Mouse (Mus musculus) lung, postnatal 0 days (tissue): ENCODE measurements around the gene Nme7. TPM values are rescaled to one million over a fixed set of nuclear protein-coding genes. Genes with fewer than 3 reads are reported as not detected.

Experiments
- ATAC-seq: fragments of 200-750 bp; cut with Nextera tagmentation; 2 replicates; pipeline ENCODE4 v1.8.0; 2017; ENCODE audit warnings: moderate library complexity
- DNase-seq: peaks from one replicate; pipeline ENCODE4 v3.0.0-alpha.2; 2016; ENCODE audit warnings: low spot score
- H3K27ac ChIP-seq: fragments of 300-500 bp; sonication (generic); 2 replicates; pipeline ENCODE4 v1.5.1; 2014; ENCODE audit warnings: antibody characterized with exemption, mild to moderate bottlenecking, low read length, mixed read lengths
- H3K27me3 ChIP-seq: fragments of 300-500 bp; sonication (generic); replicated peaks from 2 replicates; pipeline ENCODE4 v1.6.1; 2014; ENCODE audit warnings: low read length, mixed read lengths; ENCODE audit not compliant: insufficient read depth
- H3K36me3 ChIP-seq: fragments of 300-500 bp; sonication (generic); 2 replicates; pipeline ENCODE4 v1.6.1; 2014; ENCODE audit warnings: low read length, mixed read lengths; ENCODE audit not compliant: insufficient read depth
- H3K4me1 ChIP-seq: fragments of 300-500 bp; sonication (generic); 2 replicates; pipeline ENCODE4 v1.6.1; 2014; ENCODE audit warnings: antibody characterized with exemption, low read depth, low read length, mixed read lengths; ENCODE audit not compliant: insufficient read depth
- H3K4me2 ChIP-seq: fragments of 300-500 bp; sonication (generic); replicated peaks from 2 replicates; pipeline ENCODE4 v1.6.1; 2014; ENCODE audit warnings: low read depth, mild to moderate bottlenecking, low read length, moderate library complexity, mixed read lengths
- H3K4me3 ChIP-seq: fragments of 300-500 bp; sonication (generic); 2 replicates; pipeline ENCODE4 v1.5.1; 2014; ENCODE audit warnings: low read depth, low read length
- H3K9ac ChIP-seq: fragments of 300-500 bp; sonication (generic); replicated peaks from 2 replicates; pipeline ENCODE4 v1.6.1; 2014; ENCODE audit warnings: low read depth, mild to moderate bottlenecking
- H3K9me3 ChIP-seq: fragments of 300-500 bp; sonication (generic); 2 replicates; pipeline ENCODE4 v1.6.1; 2016; ENCODE audit warnings: low read length, mixed read lengths
- CTCF ChIP-seq: IDR thresholded peaks from 2 replicates; pipeline ENCODE4 v1.5.1; 2016; ENCODE audit warnings: antibody characterized with exemption, mild to moderate bottlenecking
- EP300 ChIP-seq: IDR thresholded peaks from 2 replicates; pipeline ENCODE4 v1.6.1; 2016; ENCODE audit warnings: antibody characterized with exemption, mild to moderate bottlenecking, control low read depth
- WGBS: fragments of 180-500 bp; shearing (Covaris S2); extraction: QIAGEN DNeasy Blood & Tissue Kit; methylation state at CpG from one replicate; pipeline ENCODE4 v1.1.7; 2014; 5-methylcytosine and 5-hydroxymethylcytosine counted together
- polyA plus RNA-seq: library from polyadenylated mRNA; unstranded; fragments of >200 nt; fragmentation: Nextera tagmentation; extraction: Ambion mirVana; gene quantifications from 2 replicates; pipeline ENCODE4 v1.2.1, GENCODE M21; 2015

The Nme7 gene
- polyA plus RNA-seq, 1 experiment from 2014 or later, result 17.7 TPM

- H3K9me3 ChIP-seq, result no peaks in the 10 kb centered on the region
- H3K4me3 ChIP-seq, result peak overlapping the region; percentile 77
- H3K36me3 ChIP-seq, result no peaks in the 10 kb centered on the region
- TF ChIP-seq EP300 (peak; percentile 24; the same call in 1 of the 2 replicates), CTCF (no peak)
- 0 out of 2 replicates have a peak, but pooled peaks cover 3% of the 10 kb centered on the region for H3K27me3 ChIP-seq
- H3K4me1 ChIP-seq, result no peaks in the 10 kb centered on the region; the same call in 1 of the 2 replicates
- DNase-seq (peak; percentile 58), ATAC-seq (no peak)
- 44% methylated on average over 12 of the region's 12 CpGs for WGBS
- H3K4me2 ChIP-seq, result peak overlapping the region; percentile 72
- H3K27ac ChIP-seq, result peak overlapping the region; percentile 97
- no peak overlapping the region for H3K9ac ChIP-seq
Observed at GRCm38 (mm10) chr1:164459127-164459905, 155.4 kb downstream of the Nme7 start.

GRCm38 (mm10) chr1:164460921-164461697, 157.2 kb downstream of the Nme7 start:
- Histone ChIP-seq H3K36me3 (no peaks in the 10 kb centered on the region), H3K27me3 (0 out of 2 replicates have a peak, but pooled peaks cover 3% of the 10 kb centered on the region), H3K27ac (peak overlapping the region; percentile 60), H3K4me3 (no peak overlapping the region), H3K4me1 (no peaks in the 10 kb centered on the region), H3K9ac (no peak overlapping the region), H3K4me2 (peak overlapping the region; percentile 14; the same call in 1 of the 2 replicates), H3K9me3 (no peaks in the 10 kb centered on the region)
- DNase-seq (peak; percentile 86), ATAC-seq (peak; percentile 47)
- TF ChIP-seq CTCF (no peak), EP300 (peak; percentile 92)
- 44% methylated on average over 13 of the region's 13 CpGs for WGBS

GRCm38 (mm10) chr1:164461726-164462125, 157.8 kb downstream of the Nme7 start:
- TF ChIP-seq CTCF (no peak), EP300 (no peak)
- H3K27me3 ChIP-seq, result 0 out of 2 replicates have a peak, but pooled peaks cover 3% of the 10 kb centered on the region
- H3K27ac ChIP-seq, result peak overlapping the region; percentile 60; the same call in 1 of the 2 replicates
- ATAC-seq (peak; percentile 24), DNase-seq (peak; percentile 85)
- 29% methylated on average over 10 of the region's 10 CpGs for WGBS
- H3K4me3 ChIP-seq, result no peak overlapping the region
- H3K4me2 ChIP-seq, result peak overlapping the region; percentile 14; the same call in 1 of the 2 replicates
- H3K36me3 ChIP-seq, result no peaks in the 10 kb centered on the region
- no peak overlapping the region for H3K9ac ChIP-seq
- H3K4me1 ChIP-seq, result no peaks in the 10 kb centered on the region
- H3K9me3 ChIP-seq, result no peaks in the 10 kb centered on the region

GRCm38 (mm10) chr1:164467406-164467805, 163.5 kb downstream of the Nme7 start:
- Histone ChIP-seq H3K9ac (no peak overlapping the region), H3K36me3 (no peaks in the 10 kb centered on the region), H3K9me3 (no peaks in the 10 kb centered on the region), H3K27ac (no peak overlapping the region), H3K27me3 (no peaks in the 10 kb centered on the region), H3K4me2 (no peak overlapping the region), H3K4me1 (no peaks in the 10 kb centered on the region), H3K4me3 (no peak overlapping the region)
- 77% methylated on average over 10 of the region's 10 CpGs for WGBS
- TF ChIP-seq CTCF, result no peak
- no peak for TF ChIP-seq EP300
- DNase-seq, result no peak
- ATAC-seq, result no peak

- no peaks in the 10 kb centered on the region for H3K9me3 ChIP-seq
- no peak overlapping the region for H3K9ac ChIP-seq
- DNase-seq (no peak), ATAC-seq (no peak)
- no peaks in the 10 kb centered on the region for H3K36me3 ChIP-seq
- H3K4me1 ChIP-seq, result no peaks in the 10 kb centered on the region
- no peak overlapping the region for H3K27ac ChIP-seq
- H3K4me2 ChIP-seq, result no peak overlapping the region
- TF ChIP-seq EP300 (no peak), CTCF (no peak)
- WGBS, result 76% methylated on average over 8 of the region's 8 CpGs
- H3K4me3 ChIP-seq, result no peak overlapping the region
- no peaks in the 10 kb centered on the region for H3K27me3 ChIP-seq
Observed at GRCm38 (mm10) chr1:164468329-164468728, 164.4 kb downstream of the Nme7 start.

- Histone ChIP-seq H3K36me3 (no peaks in the 10 kb centered on the region), H3K4me1 (no peaks in the 10 kb centered on the region), H3K9ac (no peak overlapping the region), H3K27ac (no peak overlapping the region), H3K27me3 (no peaks in the 10 kb centered on the region), H3K9me3 (no peaks in the 10 kb centered on the region), H3K4me3 (no peak overlapping the region), H3K4me2 (no peak overlapping the region)
- TF ChIP-seq EP300, result no peak
- no peak for TF ChIP-seq CTCF
- 66% methylated on average over 6 of the region's 6 CpGs for WGBS
- no peak for ATAC-seq
- no peak for DNase-seq
Observed at GRCm38 (mm10) chr1:164470985-164471384, 167.1 kb downstream of the Nme7 start.
